Mouse (Mus musculus) lung, postnatal 0 days (tissue): ENCODE results near the gene Themis2. TPM values are rescaled to one million over a fixed set of nuclear protein-coding genes. Genes with fewer than 3 reads are reported as not detected.

ENCODE experiments used
- ATAC-seq: fragments of 200-750 bp; cut with Nextera tagmentation; 2 replicates; pipeline ENCODE4 v1.8.0; 2017; ENCODE audit warnings: moderate library complexity
- DNase-seq: peaks from one replicate; pipeline ENCODE4 v3.0.0-alpha.2; 2016; ENCODE audit warnings: low spot score
- H3K27ac ChIP-seq: fragments of 300-500 bp; sonication (generic); 2 replicates; pipeline ENCODE4 v1.5.1; 2014; ENCODE audit warnings: antibody characterized with exemption, mild to moderate bottlenecking, low read length, mixed read lengths
- H3K27me3 ChIP-seq: fragments of 300-500 bp; sonication (generic); replicated peaks from 2 replicates; pipeline ENCODE4 v1.6.1; 2014; ENCODE audit warnings: low read length, mixed read lengths; ENCODE audit not compliant: insufficient read depth
- H3K36me3 ChIP-seq: fragments of 300-500 bp; sonication (generic); 2 replicates; pipeline ENCODE4 v1.6.1; 2014; ENCODE audit warnings: low read length, mixed read lengths; ENCODE audit not compliant: insufficient read depth
- H3K4me1 ChIP-seq: fragments of 300-500 bp; sonication (generic); 2 replicates; pipeline ENCODE4 v1.6.1; 2014; ENCODE audit warnings: antibody characterized with exemption, low read depth, low read length, mixed read lengths; ENCODE audit not compliant: insufficient read depth
- H3K4me2 ChIP-seq: fragments of 300-500 bp; sonication (generic); replicated peaks from 2 replicates; pipeline ENCODE4 v1.6.1; 2014; ENCODE audit warnings: low read depth, mild to moderate bottlenecking, low read length, moderate library complexity, mixed read lengths
- H3K4me3 ChIP-seq: fragments of 300-500 bp; sonication (generic); 2 replicates; pipeline ENCODE4 v1.5.1; 2014; ENCODE audit warnings: low read depth, low read length
- H3K9ac ChIP-seq: fragments of 300-500 bp; sonication (generic); replicated peaks from 2 replicates; pipeline ENCODE4 v1.6.1; 2014; ENCODE audit warnings: low read depth, mild to moderate bottlenecking
- H3K9me3 ChIP-seq: fragments of 300-500 bp; sonication (generic); 2 replicates; pipeline ENCODE4 v1.6.1; 2016; ENCODE audit warnings: low read length, mixed read lengths
- CTCF ChIP-seq: IDR thresholded peaks from 2 replicates; pipeline ENCODE4 v1.5.1; 2016; ENCODE audit warnings: antibody characterized with exemption, mild to moderate bottlenecking
- EP300 ChIP-seq: IDR thresholded peaks from 2 replicates; pipeline ENCODE4 v1.6.1; 2016; ENCODE audit warnings: antibody characterized with exemption, mild to moderate bottlenecking, control low read depth
- WGBS: fragments of 180-500 bp; shearing (Covaris S2); extraction: QIAGEN DNeasy Blood & Tissue Kit; methylation state at CpG from one replicate; pipeline ENCODE4 v1.1.7; 2014; 5-methylcytosine and 5-hydroxymethylcytosine counted together
- polyA plus RNA-seq: library from polyadenylated mRNA; unstranded; fragments of >200 nt; fragmentation: Nextera tagmentation; extraction: Ambion mirVana; gene quantifications from 2 replicates; pipeline ENCODE4 v1.2.1, GENCODE M21; 2015

The Themis2 gene
- 1.2 and 1.8 TPM in 2 replicates for polyA plus RNA-seq

DNA sequence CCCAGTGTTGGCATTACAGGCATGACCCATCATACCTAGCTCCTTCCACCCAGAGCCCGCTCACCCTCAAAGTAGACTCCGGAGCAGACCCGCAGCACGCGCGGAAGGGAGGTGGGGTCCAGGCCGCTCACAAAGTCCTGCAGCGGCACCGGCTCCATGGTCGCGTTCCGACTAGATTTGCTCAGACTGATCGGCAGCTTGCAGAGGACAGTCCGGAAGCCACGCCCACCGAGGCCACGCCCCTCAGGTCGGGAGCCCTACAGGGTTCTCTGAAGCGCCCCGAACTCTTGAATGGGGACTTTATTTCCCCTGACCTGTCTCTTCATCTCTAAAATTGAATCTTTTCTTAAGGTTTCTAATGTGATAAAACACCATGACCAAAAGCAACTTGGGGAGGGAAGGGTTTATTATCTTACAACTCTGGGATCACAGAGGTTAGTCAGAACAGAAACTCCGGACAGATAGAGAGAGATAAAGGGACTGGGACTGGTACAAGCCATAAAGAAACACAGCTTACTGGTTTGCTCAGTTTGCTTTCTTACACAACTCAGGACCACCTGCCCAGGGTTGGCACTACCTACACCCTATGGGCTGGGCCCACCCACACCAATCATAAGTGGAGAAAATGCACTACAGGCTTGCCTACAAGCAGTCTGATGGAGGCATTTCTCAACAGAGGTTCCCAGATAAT is at the start of gene Themis2:
Themis2 (minus strand) TSS at position 192 of the 691 bp plus-strand sequence.
- Histone ChIP-seq H3K27me3 (0 out of 2 replicates have a peak, but pooled peaks cover 10% of the 10 kb centered on the region), H3K4me3 (peak within 1 kb of the TSS; percentile 32), H3K27ac (no peak within 1 kb of the TSS), H3K9ac (no peak within 1 kb of the TSS), H3K36me3 (no peaks in the 10 kb centered on the region), H3K4me1 (no peaks in the 10 kb centered on the region; the same call in 1 of the 2 replicates), H3K9me3 (no peaks in the 10 kb centered on the region), H3K4me2 (peak within 1 kb of the TSS; percentile 52)
- ATAC-seq: peak; percentile 68
- peak; percentile 52 for DNase-seq
- TF ChIP-seq EP300 (no peak), CTCF (no peak)
- WGBS: 2% methylated on average over 21 of the region's 21 CpGs

DNA sequence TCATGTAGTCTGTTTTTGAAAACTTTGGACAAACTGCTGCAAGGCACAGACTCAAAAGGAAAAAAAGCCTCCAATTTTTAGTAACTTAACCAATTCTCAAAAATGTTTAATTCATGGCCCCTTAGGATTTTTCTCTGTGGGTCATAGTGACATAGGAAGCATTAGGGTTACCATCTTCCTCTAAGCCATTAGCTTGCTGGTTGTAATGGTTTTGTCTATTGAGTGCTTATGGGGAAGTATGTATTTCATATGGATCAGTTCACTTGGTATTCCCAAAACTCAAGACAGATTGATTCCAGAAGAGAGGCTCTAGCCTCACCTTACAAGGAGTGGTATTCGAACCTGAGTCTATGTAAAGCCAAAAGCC is 47.5 kb upstream of the Themis2 start:
- Histone ChIP-seq H3K4me3 (no peak overlapping the region; the same call in 1 of the 2 replicates), H3K4me2 (peak overlapping the region; percentile 91; the same call in 1 of the 2 replicates), H3K27ac (no peak overlapping the region), H3K4me1 (peaks cover 7% of the 10 kb centered on the region; the same call in 1 of the 2 replicates), H3K9me3 (no peaks in the 10 kb centered on the region), H3K27me3 (no peaks in the 10 kb centered on the region), H3K36me3 (no peaks in the 10 kb centered on the region; the same call in 1 of the 2 replicates), H3K9ac (no peak overlapping the region; the same call in 1 of the 2 replicates)
- no peak for DNase-seq
- ATAC-seq: no peak
- TF ChIP-seq EP300 (no peak), CTCF (no peak)
- WGBS: 76% methylated on average over 1 of the region's 1 CpGs

DNA sequence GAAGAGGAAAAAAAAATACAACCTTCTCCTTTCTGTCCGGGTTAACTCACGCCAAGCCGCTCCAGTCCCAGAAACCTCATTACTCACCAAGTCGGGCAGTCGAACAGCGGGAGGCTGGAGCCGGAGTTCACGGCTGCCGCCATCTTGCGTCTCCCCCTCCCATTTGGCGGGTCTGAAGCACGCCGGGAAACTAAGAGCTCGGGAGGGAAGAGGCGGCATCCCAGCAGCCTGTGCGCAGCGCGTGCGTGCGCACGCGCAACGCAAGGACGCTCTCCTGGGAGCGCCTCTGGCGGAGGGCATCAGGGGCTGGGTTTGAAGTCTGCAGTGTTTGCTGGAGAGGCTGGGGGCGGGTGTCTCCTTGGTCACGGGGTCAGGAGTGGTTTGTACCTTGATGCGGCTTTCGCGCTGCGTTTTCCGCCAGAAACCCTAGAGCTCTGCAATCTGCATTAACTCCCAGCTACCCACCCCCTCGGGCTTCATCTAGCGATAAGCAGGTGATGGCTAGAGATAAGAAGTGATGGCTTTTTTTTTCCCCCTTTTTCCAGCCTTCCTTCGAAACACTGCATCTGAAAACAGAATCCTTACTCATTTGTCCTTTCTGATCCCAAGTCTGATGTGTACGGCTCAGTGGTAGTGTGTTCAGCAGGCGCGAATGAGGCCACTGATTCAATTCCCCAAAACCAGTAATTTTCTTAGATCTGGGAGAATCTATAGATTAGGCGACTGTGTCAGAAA is 47.0 kb upstream of the Themis2 start, which contains the start of gene Ppp1r8:
Ppp1r8 (minus strand) TSS at position 200 of the 735 bp plus-strand sequence.
- 2% methylated on average over 40 of the region's 40 CpGs for WGBS
- ATAC-seq (peak; percentile 100), DNase-seq (peak; percentile 97)
- H3K9me3 ChIP-seq: no peaks in the 10 kb centered on the region
- peaks cover 7% of the 10 kb centered on the region; the same call in 1 of the 2 replicates for H3K4me1 ChIP-seq
- H3K27me3 ChIP-seq: no peaks in the 10 kb centered on the region
- peak within 1 kb of the TSS; percentile 91 for H3K4me2 ChIP-seq
- H3K9ac ChIP-seq: peak within 1 kb of the TSS; percentile 78
- peak within 1 kb of the TSS; percentile 65 for H3K4me3 ChIP-seq
- TF ChIP-seq CTCF (peak; percentile 68), EP300 (no peak)
- H3K36me3 ChIP-seq: no peaks in the 10 kb centered on the region; the same call in 1 of the 2 replicates
- H3K27ac ChIP-seq: peak within 1 kb of the TSS; percentile 54

DNA sequence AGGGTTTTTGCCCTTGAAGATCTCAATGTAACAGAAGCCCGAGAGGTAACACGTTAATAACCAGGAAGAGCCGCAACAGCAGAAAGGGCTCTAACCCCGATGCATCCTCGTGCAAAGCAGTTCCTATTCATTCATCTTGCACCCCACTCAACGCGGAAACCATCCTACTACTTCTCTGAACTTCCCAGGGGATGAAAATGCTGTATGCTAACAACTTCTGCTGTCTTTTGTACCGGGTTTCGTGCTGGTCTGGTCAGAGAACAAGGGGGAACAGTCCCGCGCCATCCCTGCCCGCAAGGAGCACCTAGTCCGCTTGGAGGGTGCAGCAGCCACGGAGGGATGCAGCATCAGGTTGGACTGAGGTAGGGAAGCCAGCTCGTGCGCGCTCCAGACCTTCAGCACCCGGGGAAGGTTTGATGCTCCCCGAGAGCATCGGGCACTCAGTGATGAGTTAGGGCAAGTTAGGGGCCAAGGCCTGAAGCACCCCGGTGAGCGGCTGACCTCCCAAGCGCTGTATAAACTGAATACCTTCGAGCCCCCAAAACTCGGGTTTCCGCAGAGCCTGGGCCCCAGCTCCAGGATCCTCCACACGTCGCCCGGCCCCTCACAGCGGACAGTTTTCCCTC is 46.2 kb upstream of the Themis2 start:
- ATAC-seq (peak; percentile 8; the same call in 1 of the 2 replicates), DNase-seq (peak; percentile 16)
- Histone ChIP-seq H3K27me3 (no peaks in the 10 kb centered on the region), H3K4me1 (peaks cover 7% of the 10 kb centered on the region; the same call in 1 of the 2 replicates), H3K4me2 (peak overlapping the region; percentile 91), H3K9me3 (no peaks in the 10 kb centered on the region), H3K9ac (peak overlapping the region; percentile 78), H3K27ac (peak overlapping the region; percentile 54), H3K4me3 (peak overlapping the region; percentile 65), H3K36me3 (no peaks in the 10 kb centered on the region; the same call in 1 of the 2 replicates)
- 2% methylated on average over 30 of the region's 30 CpGs for WGBS
- no peak for TF ChIP-seq CTCF
- no peak for TF ChIP-seq EP300

DNA sequence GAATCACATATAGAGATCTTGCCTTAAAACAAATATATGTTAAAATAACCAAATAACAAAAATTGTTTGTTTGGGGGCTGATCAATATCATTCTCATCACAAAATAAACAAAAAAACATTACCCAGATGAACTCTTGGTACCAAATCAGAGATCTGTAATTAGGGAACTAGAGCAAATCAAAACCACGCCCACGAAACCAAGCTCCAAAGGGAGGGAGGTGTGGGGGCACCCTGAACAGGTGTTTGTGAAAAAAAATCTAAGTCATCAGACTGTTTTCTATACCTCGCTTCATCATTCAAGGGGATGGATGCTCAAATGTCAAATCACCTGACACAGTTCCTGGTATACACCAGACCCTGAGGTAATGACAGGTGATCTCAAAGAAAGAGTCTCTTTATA is 45.3 kb upstream of the Themis2 start:
- Histone ChIP-seq H3K27ac (no peak overlapping the region), H3K4me2 (no peak overlapping the region), H3K36me3 (no peaks in the 10 kb centered on the region; the same call in 1 of the 2 replicates), H3K9ac (no peak overlapping the region), H3K27me3 (no peaks in the 10 kb centered on the region), H3K4me3 (no peak overlapping the region), H3K4me1 (peaks cover 7% of the 10 kb centered on the region; the same call in 1 of the 2 replicates), H3K9me3 (no peaks in the 10 kb centered on the region)
- no peak for DNase-seq
- 70% methylated on average over 3 of the region's 3 CpGs for WGBS
- no peak for ATAC-seq
- TF ChIP-seq EP300 (no peak), CTCF (no peak)
